In the genomic region with DNA sequence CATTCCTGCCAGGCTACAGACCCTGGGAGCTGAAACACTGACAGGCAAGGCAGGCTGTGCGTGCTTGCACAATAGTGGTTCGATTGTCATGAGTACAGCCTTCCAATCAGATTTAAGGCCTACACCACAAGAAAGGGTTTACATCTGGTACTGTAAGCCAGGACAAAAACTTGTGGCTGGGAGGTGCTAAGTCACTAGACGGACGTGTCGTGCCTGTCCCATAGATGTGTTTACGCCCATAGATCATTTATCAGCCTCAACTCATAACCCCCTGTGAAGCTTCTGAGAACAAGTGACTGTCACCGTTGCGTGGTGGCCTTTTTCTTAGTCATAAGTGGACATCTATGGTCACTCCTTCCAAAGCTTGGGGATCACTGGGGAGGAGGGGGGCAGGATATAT, we compare ENCODE assay signal across 17 mouse cellular contexts. TPM values are rescaled to one million over a fixed set of nuclear protein-coding genes. Genes with fewer than 3 reads are reported as not detected.
DNase-seq lines count a peak whose midpoint lies in the region; ATAC-seq lines count a peak whose summit lies in the region.
"Had no signal": no experiment of that assay in that cellular context is flagged by ENCODE, and none has a peak within 500 bp of the region (broad histone marks: within the 10 kb centered on the region; RNA-seq: fewer than 3 reads in every experiment).

No protein-coding gene starts in this region.

- peak overlapping the region; percentile 50 for H3K9ac ChIP-seq in liver, embryonic 15.5 days
- H3K9ac ChIP-seq in intestine, embryonic 15.5 days = no peak overlapping the region
- H3K9ac ChIP-seq: hindbrain, embryonic 13.5 days; lung, embryonic 14.5 days; neural tube, embryonic 15.5 days had no signal

- ATAC-seq in granulocyte monocyte progenitor cell, adult 5-6 weeks (replicated peaks; ENCODE audit: poor library complexity, severe bottlenecking) = peak; percentile 35
- ATAC-seq in liver, embryonic 15.5 days (ENCODE audit: insufficient read depth) = peak; percentile 54
- no peak for ATAC-seq in intestine, embryonic 15.5 days

- H3K9me3 ChIP-seq in liver, embryonic 15.5 days (replicated peaks) = peaks cover 7% of the 10 kb centered on the region; the same call in 1 of the 2 replicates
- no peaks in the 10 kb centered on the region for H3K9me3 ChIP-seq in intestine, embryonic 15.5 days
- H3K9me3 ChIP-seq: hindbrain, embryonic 13.5 days; neural tube, embryonic 15.5 days had no signal

- H3K27me3 ChIP-seq in liver, embryonic 15.5 days = peaks cover 5% of the 10 kb centered on the region
- 0 out of 2 replicates have a peak, but pooled peaks cover 4% of the 10 kb centered on the region for H3K27me3 ChIP-seq in intestine, embryonic 15.5 days (replicated peaks)
- H3K27me3 ChIP-seq: hindbrain, embryonic 13.5 days; neural tube, embryonic 15.5 days had no signal

- peak; percentile 27 for DNase-seq in thymus, postnatal 0 days (ENCODE audit: low spot score)
- DNase-seq in thymus, postnatal 14 days = no peak
- no peak for DNase-seq in layer of hippocampus, adult 11-12 months (ENCODE audit: low spot score)
- DNase-seq in right cerebral cortex, postnatal 25 days = no peak
- no peak for DNase-seq in right cerebral cortex, postnatal 14 days
- DNase-seq: adrenal gland, postnatal 14 days; cerebellum, adult 9-10 months; heart, adult 11 months; kidney, adult 2 months; kidney, postnatal 4 days; lung, embryonic 14.5 days; right cerebral cortex, adult 18-20 months had no signal

- H3K36me3 ChIP-seq in liver, embryonic 15.5 days (replicated peaks) = peaks cover 15% of the 10 kb centered on the region
- H3K36me3 ChIP-seq in intestine, embryonic 15.5 days = 0 out of 2 replicates have a peak, but pooled peaks cover 4% of the 10 kb centered on the region

- peak overlapping the region; percentile 68 for H3K4me2 ChIP-seq in liver, embryonic 15.5 days
- no peak overlapping the region for H3K4me2 ChIP-seq in intestine, embryonic 15.5 days (replicated peaks)
- H3K4me2 ChIP-seq: hindbrain, embryonic 13.5 days; lung, embryonic 14.5 days; neural tube, embryonic 15.5 days had no signal

- peak overlapping the region; percentile 27 for H3K4me3 ChIP-seq in liver, embryonic 15.5 days (replicated peaks)
- no peak overlapping the region for H3K4me3 ChIP-seq in intestine, embryonic 15.5 days (replicated peaks)
- H3K4me3 ChIP-seq: hindbrain, embryonic 13.5 days; neural tube, embryonic 15.5 days had no signal

- peak overlapping the region; percentile 91 for H3K27ac ChIP-seq in liver, embryonic 15.5 days (replicated peaks)
- H3K27ac ChIP-seq in intestine, embryonic 15.5 days = no peak overlapping the region
- H3K27ac ChIP-seq: hindbrain, embryonic 13.5 days; neural tube, embryonic 15.5 days had no signal

- 27% methylated on average over 8 of the region's 8 CpGs for WGBS in liver, embryonic 15.5 days (ENCODE audit: insufficient replicate concordance)
- 83% methylated on average over 8 of the region's 8 CpGs for WGBS in intestine, embryonic 15.5 days

- peaks cover 98% of the 10 kb centered on the region for H3K4me1 ChIP-seq in liver, embryonic 15.5 days (replicated peaks)
- peaks cover 9% of the 10 kb centered on the region for H3K4me1 ChIP-seq in intestine, embryonic 15.5 days (replicated peaks)

RNA-seq across cellular contexts. Expression of gene Prex1, which starts 5.3 kb away (rescaled TPM):
- 41.9 and 49.8 TPM in 2 replicates for polyA plus RNA-seq in thymus, postnatal 0 days (2015; fragmentation: Nextera tagmentation; extraction: Ambion mirVana)
- total RNA-seq in granulocyte monocyte progenitor cell, adult 5-6 weeks (2014; fragmentation: Nextera tagmentation) = 29.4 and 39.0 TPM in 2 replicates
- 13.4 and 15.6 TPM in 2 replicates for total RNA-seq in granulocyte monocyte progenitor cell, adult 5-6 weeks (2017)
- 13.7 TPM in 2 replicates for polyA plus RNA-seq in liver, embryonic 15.5 days (2015; fragmentation: Nextera tagmentation; extraction: Ambion mirVana)
- polyA plus RNA-seq in intestine, embryonic 15.5 days (2015; fragmentation: Nextera tagmentation; extraction: Ambion mirVana) = 9.6 and 10.6 TPM in 2 replicates
